Mouse (Mus musculus): Measurements from ENCODE around the gene Fam117a. TPM values are rescaled to one million over a fixed set of nuclear protein-coding genes. Genes with fewer than 3 reads are reported as not detected.

Fam117a gene
- polyA plus RNA-seq, 1 experiment from 2014 or later, result 11.8 TPM

GRCm38 (mm10) chr11:95365596-95365995, 28.8 kb downstream of the Fam117a start:
- Histone ChIP-seq H3K27ac (ENCODE audit: low read depth, low read length) (no peak overlapping the region), H3K36me3 (ENCODE audit: control insufficient read depth, insufficient read depth, low read length) (no peaks in the 10 kb centered on the region), H3K4me3 (ENCODE audit: low read depth, low read length) (no peak overlapping the region), H3K27me3 (ENCODE audit: control insufficient read depth, insufficient read depth, low read length) (no peaks in the 10 kb centered on the region), H3K4me2 (ENCODE audit: low read depth) (no peak overlapping the region), H3K9ac (ENCODE audit: low read length) (no peak overlapping the region), H3K4me1 (ENCODE audit: control insufficient read depth, insufficient read depth, low read length) (no peaks in the 10 kb centered on the region), H3K9me3 (ENCODE audit: control insufficient read depth, low read length) (no peaks in the 10 kb centered on the region)
- 95% methylated on average over 10 of the region's 10 CpGs for WGBS
- DNase-seq (ENCODE audit: low spot score) (no peak), ATAC-seq (ENCODE audit: insufficient read depth, low FRiP score, low TSS enrichment) (no peak)

GRCm38 (mm10) chr11:95366280-95366897, 29.6 kb downstream of the Fam117a start:
- Histone ChIP-seq H3K36me3 (ENCODE audit: control insufficient read depth, insufficient read depth, low read length) (no peaks in the 10 kb centered on the region), H3K4me1 (ENCODE audit: control insufficient read depth, insufficient read depth, low read length) (no peaks in the 10 kb centered on the region), H3K4me3 (ENCODE audit: low read depth, low read length) (no peak overlapping the region), H3K27me3 (ENCODE audit: control insufficient read depth, insufficient read depth, low read length) (no peaks in the 10 kb centered on the region), H3K27ac (ENCODE audit: low read depth, low read length) (no peak overlapping the region), H3K9me3 (ENCODE audit: control insufficient read depth, low read length) (no peaks in the 10 kb centered on the region), H3K9ac (ENCODE audit: low read length) (no peak overlapping the region), H3K4me2 (ENCODE audit: low read depth) (no peak overlapping the region)
- ATAC-seq (ENCODE audit: insufficient read depth, low FRiP score, low TSS enrichment), result no peak
- no peak for DNase-seq (ENCODE audit: low spot score)
- WGBS, result 86% methylated on average over 6 of the region's 6 CpGs

GRCm38 (mm10) chr11:95367011-95367735, 30.4 kb downstream of the Fam117a start:
- Histone ChIP-seq H3K36me3 (ENCODE audit: control insufficient read depth, insufficient read depth, low read length) (no peaks in the 10 kb centered on the region), H3K27ac (ENCODE audit: low read depth, low read length) (no peak overlapping the region), H3K4me1 (ENCODE audit: control insufficient read depth, insufficient read depth, low read length) (no peaks in the 10 kb centered on the region), H3K9ac (ENCODE audit: low read length) (no peak overlapping the region), H3K4me3 (ENCODE audit: low read depth, low read length) (no peak overlapping the region), H3K9me3 (ENCODE audit: control insufficient read depth, low read length) (no peaks in the 10 kb centered on the region), H3K27me3 (ENCODE audit: control insufficient read depth, insufficient read depth, low read length) (no peaks in the 10 kb centered on the region), H3K4me2 (ENCODE audit: low read depth) (no peak overlapping the region)
- DNase-seq (ENCODE audit: low spot score), result no peak
- WGBS, result 80% methylated on average over 8 of the region's 8 CpGs
- no peak for ATAC-seq (ENCODE audit: insufficient read depth, low FRiP score, low TSS enrichment)

- ATAC-seq (ENCODE audit: insufficient read depth, low FRiP score, low TSS enrichment) (no peak), DNase-seq (ENCODE audit: low spot score) (no peak)
- Histone ChIP-seq H3K36me3 (ENCODE audit: control insufficient read depth, insufficient read depth, low read length) (no peaks in the 10 kb centered on the region), H3K4me1 (ENCODE audit: control insufficient read depth, insufficient read depth, low read length) (no peaks in the 10 kb centered on the region), H3K4me3 (ENCODE audit: low read depth, low read length) (no peak overlapping the region), H3K27me3 (ENCODE audit: control insufficient read depth, insufficient read depth, low read length) (no peaks in the 10 kb centered on the region), H3K9ac (ENCODE audit: low read length) (no peak overlapping the region), H3K27ac (ENCODE audit: low read depth, low read length) (no peak overlapping the region), H3K9me3 (ENCODE audit: control insufficient read depth, low read length) (no peaks in the 10 kb centered on the region), H3K4me2 (ENCODE audit: low read depth) (no peak overlapping the region)
- WGBS, result 88% methylated on average over 8 of the region's 8 CpGs
Measured at GRCm38 (mm10) chr11:95368231-95368823, 31.5 kb downstream of the Fam117a start.

GRCm38 (mm10) chr11:95368871-95369270, 32.1 kb downstream of the Fam117a start:
- Histone ChIP-seq H3K9me3 (ENCODE audit: control insufficient read depth, low read length) (no peaks in the 10 kb centered on the region), H3K4me3 (ENCODE audit: low read depth, low read length) (no peak overlapping the region), H3K9ac (ENCODE audit: low read length) (no peak overlapping the region), H3K27ac (ENCODE audit: low read depth, low read length) (no peak overlapping the region), H3K4me2 (ENCODE audit: low read depth) (no peak overlapping the region), H3K36me3 (ENCODE audit: control insufficient read depth, insufficient read depth, low read length) (no peaks in the 10 kb centered on the region), H3K4me1 (ENCODE audit: control insufficient read depth, insufficient read depth, low read length) (no peaks in the 10 kb centered on the region), H3K27me3 (ENCODE audit: control insufficient read depth, insufficient read depth, low read length) (no peaks in the 10 kb centered on the region)
- ATAC-seq (ENCODE audit: insufficient read depth, low FRiP score, low TSS enrichment) (no peak), DNase-seq (ENCODE audit: low spot score) (no peak)
- WGBS, result 96% methylated on average over 4 of the region's 4 CpGs

- Histone ChIP-seq H3K36me3 (ENCODE audit: control insufficient read depth, insufficient read depth, low read length) (peaks cover 2% of the 10 kb centered on the region; the same call in 1 of the 2 replicates), H3K9ac (ENCODE audit: low read length) (no peak overlapping the region), H3K4me2 (ENCODE audit: low read depth) (no peak overlapping the region), H3K4me3 (ENCODE audit: low read depth, low read length) (no peak overlapping the region), H3K9me3 (ENCODE audit: control insufficient read depth, low read length) (no peaks in the 10 kb centered on the region), H3K4me1 (ENCODE audit: control insufficient read depth, insufficient read depth, low read length) (no peaks in the 10 kb centered on the region), H3K27me3 (ENCODE audit: control insufficient read depth, insufficient read depth, low read length) (no peaks in the 10 kb centered on the region), H3K27ac (ENCODE audit: low read depth, low read length) (no peak overlapping the region)
- WGBS, result 77% methylated on average over 15 of the region's 15 CpGs
- ATAC-seq (ENCODE audit: insufficient read depth, low FRiP score, low TSS enrichment) (no peak), DNase-seq (ENCODE audit: low spot score) (no peak)
Measured at GRCm38 (mm10) chr11:95369964-95370890, 33.4 kb downstream of the Fam117a start.

GRCm38 (mm10) chr11:95371182-95371581, 34.4 kb downstream of the Fam117a start:
- Histone ChIP-seq H3K9ac (ENCODE audit: low read length) (no peak overlapping the region), H3K4me3 (ENCODE audit: low read depth, low read length) (no peak overlapping the region), H3K36me3 (ENCODE audit: control insufficient read depth, insufficient read depth, low read length) (peaks cover 4% of the 10 kb centered on the region), H3K27ac (ENCODE audit: low read depth, low read length) (no peak overlapping the region), H3K4me1 (ENCODE audit: control insufficient read depth, insufficient read depth, low read length) (no peaks in the 10 kb centered on the region), H3K4me2 (ENCODE audit: low read depth) (no peak overlapping the region), H3K9me3 (ENCODE audit: control insufficient read depth, low read length) (no peaks in the 10 kb centered on the region), H3K27me3 (ENCODE audit: control insufficient read depth, insufficient read depth, low read length) (no peaks in the 10 kb centered on the region)
- 93% methylated on average over 7 of the region's 7 CpGs for WGBS
- DNase-seq (ENCODE audit: low spot score) (no peak), ATAC-seq (ENCODE audit: insufficient read depth, low FRiP score, low TSS enrichment) (no peak)

- DNase-seq (ENCODE audit: low spot score) (no peak), ATAC-seq (ENCODE audit: insufficient read depth, low FRiP score, low TSS enrichment) (no peak)
- 90% methylated on average over 9 of the region's 9 CpGs for WGBS
- Histone ChIP-seq H3K27me3 (ENCODE audit: control insufficient read depth, insufficient read depth, low read length) (no peaks in the 10 kb centered on the region), H3K4me1 (ENCODE audit: control insufficient read depth, insufficient read depth, low read length) (no peaks in the 10 kb centered on the region), H3K27ac (ENCODE audit: low read depth, low read length) (no peak overlapping the region), H3K4me2 (ENCODE audit: low read depth) (no peak overlapping the region), H3K9ac (ENCODE audit: low read length) (no peak overlapping the region), H3K4me3 (ENCODE audit: low read depth, low read length) (no peak overlapping the region), H3K36me3 (ENCODE audit: control insufficient read depth, insufficient read depth, low read length) (peaks cover 13% of the 10 kb centered on the region), H3K9me3 (ENCODE audit: control insufficient read depth, low read length) (no peaks in the 10 kb centered on the region)
Measured at GRCm38 (mm10) chr11:95378926-95379325, 42.1 kb downstream of the Fam117a start.

All from neural tube, embryonic 11.5 days (tissue).